Mouse (Mus musculus): ENCODE results near the gene Cntn2. TPM values are rescaled to one million over a fixed set of nuclear protein-coding genes. Genes with fewer than 3 reads are reported as not detected.

Gene Cntn2
- polyA plus RNA-seq, 1 experiment from 2014 or later: 0.60 TPM

GRCm38 (mm10) chr1:132511521-132511920 lies 31.5 kb downstream of the Cntn2 start:
- H3K36me3 ChIP-seq (ENCODE audit: control insufficient read depth, insufficient read depth, low read length): peaks cover 10% of the 10 kb centered on the region
- no peak overlapping the region for H3K27ac ChIP-seq (ENCODE audit: low read depth, low read length)
- no peak for ATAC-seq (replicated peaks; ENCODE audit: low FRiP score)
- H3K9me3 ChIP-seq (ENCODE audit: control insufficient read depth, low read length): no peaks in the 10 kb centered on the region
- H3K4me1 ChIP-seq (replicated peaks; ENCODE audit: control insufficient read depth, insufficient read depth, low read length): no peaks in the 10 kb centered on the region
- no peaks in the 10 kb centered on the region for H3K27me3 ChIP-seq (replicated peaks; ENCODE audit: control insufficient read depth, insufficient read depth, low read length)
- 44% methylated on average over 8 of the region's 8 CpGs for WGBS
- DNase-seq (ENCODE audit: low spot score): no peak
- H3K9ac ChIP-seq (ENCODE audit: low read depth, low read length): no peak overlapping the region
- H3K4me2 ChIP-seq: no peak overlapping the region
- H3K4me3 ChIP-seq (ENCODE audit: low read depth, low read length): no peak overlapping the region

- Histone ChIP-seq H3K27me3 (replicated peaks; ENCODE audit: control insufficient read depth, insufficient read depth, low read length) (no peaks in the 10 kb centered on the region), H3K4me1 (replicated peaks; ENCODE audit: control insufficient read depth, insufficient read depth, low read length) (no peaks in the 10 kb centered on the region), H3K9ac (ENCODE audit: low read depth, low read length) (no peak overlapping the region), H3K36me3 (ENCODE audit: control insufficient read depth, insufficient read depth, low read length) (peaks cover 14% of the 10 kb centered on the region), H3K4me2 (no peak overlapping the region), H3K4me3 (ENCODE audit: low read depth, low read length) (no peak overlapping the region), H3K27ac (ENCODE audit: low read depth, low read length) (no peak overlapping the region), H3K9me3 (ENCODE audit: control insufficient read depth, low read length) (no peaks in the 10 kb centered on the region)
- no peak for ATAC-seq (replicated peaks; ENCODE audit: low FRiP score)
- no peak for DNase-seq (ENCODE audit: low spot score)
- WGBS: 84% methylated on average over 5 of the region's 5 CpGs
Observed at GRCm38 (mm10) chr1:132509771-132510170, 33.3 kb downstream of the Cntn2 start.

DNA sequence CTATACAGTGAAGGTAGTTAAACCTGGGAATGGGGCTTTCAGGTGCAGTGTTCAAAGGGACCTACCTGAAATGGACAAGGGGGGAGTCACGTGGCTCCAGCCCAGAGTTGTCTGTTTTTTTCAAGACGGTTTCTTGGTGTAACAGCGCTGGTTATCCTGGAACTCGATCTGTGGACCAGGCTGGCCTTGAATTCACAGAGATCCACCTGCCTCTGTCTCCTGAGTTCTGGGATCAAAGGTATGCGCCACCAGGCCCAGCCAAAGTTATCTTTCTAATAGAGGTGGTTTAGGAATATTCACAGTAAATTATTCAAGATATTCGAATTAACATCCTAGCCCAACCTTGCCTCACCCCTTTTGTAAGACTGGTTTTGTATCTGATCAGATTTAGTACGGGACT lies 36.4 kb downstream of the Cntn2 start:
- ATAC-seq (replicated peaks; ENCODE audit: low FRiP score): no peak
- no peak overlapping the region for H3K27ac ChIP-seq (ENCODE audit: low read depth, low read length)
- H3K27me3 ChIP-seq (replicated peaks; ENCODE audit: control insufficient read depth, insufficient read depth, low read length): no peaks in the 10 kb centered on the region
- H3K9ac ChIP-seq (ENCODE audit: low read depth, low read length): no peak overlapping the region
- H3K4me1 ChIP-seq (replicated peaks; ENCODE audit: control insufficient read depth, insufficient read depth, low read length): no peaks in the 10 kb centered on the region
- H3K9me3 ChIP-seq (ENCODE audit: control insufficient read depth, low read length): no peaks in the 10 kb centered on the region
- DNase-seq (ENCODE audit: low spot score): no peak
- H3K4me2 ChIP-seq: no peak overlapping the region
- 92% methylated on average over 7 of the region's 7 CpGs for WGBS
- no peak overlapping the region for H3K4me3 ChIP-seq (ENCODE audit: low read depth, low read length)
- peaks cover 22% of the 10 kb centered on the region for H3K36me3 ChIP-seq (ENCODE audit: control insufficient read depth, insufficient read depth, low read length)

DNA sequence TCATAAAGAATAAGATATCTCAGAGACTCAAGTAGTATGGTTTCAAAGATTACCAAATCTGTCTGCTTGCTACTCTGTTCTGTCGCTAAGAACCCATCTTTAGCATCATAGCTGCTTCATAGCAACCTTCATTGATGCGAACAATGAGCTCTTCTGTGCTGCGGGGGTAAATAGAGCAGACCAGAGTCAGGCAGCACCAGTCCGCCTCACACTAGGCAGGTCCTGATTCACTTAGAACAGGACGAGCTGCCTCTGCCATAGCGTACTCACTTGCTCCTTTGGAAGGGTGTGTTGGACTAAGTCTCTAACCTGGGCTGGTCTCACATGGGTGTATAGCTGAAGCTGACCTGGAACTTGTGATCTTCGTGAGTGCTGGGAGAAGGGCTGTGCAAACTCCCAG lies 37.0 kb downstream of the Cntn2 start, which contains the start of gene Tmem81:
TSS of gene Tmem81 (plus strand) at position 173 of the 400 bp plus-strand sequence.
- WGBS: 90% methylated on average over 7 of the region's 7 CpGs
- H3K9ac ChIP-seq (ENCODE audit: low read depth, low read length): no peak within 1 kb of the TSS
- DNase-seq (ENCODE audit: low spot score) (no peak), ATAC-seq (replicated peaks; ENCODE audit: low FRiP score) (no peak)
- no peak within 1 kb of the TSS for H3K4me2 ChIP-seq
- H3K4me1 ChIP-seq (replicated peaks; ENCODE audit: control insufficient read depth, insufficient read depth, low read length): no peaks in the 10 kb centered on the region
- no peak within 1 kb of the TSS for H3K27ac ChIP-seq (ENCODE audit: low read depth, low read length)
- no peaks in the 10 kb centered on the region for H3K9me3 ChIP-seq (ENCODE audit: control insufficient read depth, low read length)
- peaks cover 25% of the 10 kb centered on the region for H3K36me3 ChIP-seq (ENCODE audit: control insufficient read depth, insufficient read depth, low read length)
- H3K27me3 ChIP-seq (replicated peaks; ENCODE audit: control insufficient read depth, insufficient read depth, low read length): no peaks in the 10 kb centered on the region
- no peak within 1 kb of the TSS for H3K4me3 ChIP-seq (ENCODE audit: low read depth, low read length)

GRCm38 (mm10) chr1:132505155-132505554 lies 37.9 kb downstream of the Cntn2 start:
- H3K27ac ChIP-seq (ENCODE audit: low read depth, low read length): no peak overlapping the region
- H3K4me2 ChIP-seq: no peak overlapping the region
- no peak for ATAC-seq (replicated peaks; ENCODE audit: low FRiP score)
- H3K36me3 ChIP-seq (ENCODE audit: control insufficient read depth, insufficient read depth, low read length): peaks cover 28% of the 10 kb centered on the region
- no peaks in the 10 kb centered on the region for H3K27me3 ChIP-seq (replicated peaks; ENCODE audit: control insufficient read depth, insufficient read depth, low read length)
- no peak overlapping the region for H3K9ac ChIP-seq (ENCODE audit: low read depth, low read length)
- no peaks in the 10 kb centered on the region for H3K4me1 ChIP-seq (replicated peaks; ENCODE audit: control insufficient read depth, insufficient read depth, low read length)
- WGBS: 93% methylated on average over 5 of the region's 5 CpGs
- no peak for DNase-seq (ENCODE audit: low spot score)
- H3K4me3 ChIP-seq (ENCODE audit: low read depth, low read length): no peak overlapping the region
- no peaks in the 10 kb centered on the region for H3K9me3 ChIP-seq (ENCODE audit: control insufficient read depth, low read length)

- no peaks in the 10 kb centered on the region for H3K9me3 ChIP-seq (ENCODE audit: control insufficient read depth, low read length)
- no peak overlapping the region for H3K9ac ChIP-seq (ENCODE audit: low read depth, low read length)
- H3K27ac ChIP-seq (ENCODE audit: low read depth, low read length): no peak overlapping the region
- DNase-seq (ENCODE audit: low spot score) (no peak), ATAC-seq (replicated peaks; ENCODE audit: low FRiP score) (no peak)
- H3K36me3 ChIP-seq (ENCODE audit: control insufficient read depth, insufficient read depth, low read length): peaks cover 35% of the 10 kb centered on the region
- H3K4me2 ChIP-seq: no peak overlapping the region
- no peaks in the 10 kb centered on the region for H3K4me1 ChIP-seq (replicated peaks; ENCODE audit: control insufficient read depth, insufficient read depth, low read length)
- no peak overlapping the region for H3K4me3 ChIP-seq (ENCODE audit: low read depth, low read length)
- H3K27me3 ChIP-seq (replicated peaks; ENCODE audit: control insufficient read depth, insufficient read depth, low read length): no peaks in the 10 kb centered on the region
- 90% methylated on average over 2 of the region's 2 CpGs for WGBS
Observed at GRCm38 (mm10) chr1:132500535-132500934, 42.5 kb downstream of the Cntn2 start.

GRCm38 (mm10) chr1:132483759-132484158 lies 59.3 kb downstream of the Cntn2 start:
- no peaks in the 10 kb centered on the region for H3K27me3 ChIP-seq (replicated peaks; ENCODE audit: control insufficient read depth, insufficient read depth, low read length)
- H3K27ac ChIP-seq (ENCODE audit: low read depth, low read length): no peak overlapping the region
- H3K4me2 ChIP-seq: no peak overlapping the region
- no peak overlapping the region for H3K9ac ChIP-seq (ENCODE audit: low read depth, low read length)
- WGBS: 85% methylated on average over 6 of the region's 6 CpGs
- H3K4me1 ChIP-seq (replicated peaks; ENCODE audit: control insufficient read depth, insufficient read depth, low read length): peaks cover 3% of the 10 kb centered on the region; the same call in 1 of the 2 replicates
- ATAC-seq (replicated peaks; ENCODE audit: low FRiP score) (no peak), DNase-seq (ENCODE audit: low spot score) (no peak)
- no peaks in the 10 kb centered on the region for H3K9me3 ChIP-seq (ENCODE audit: control insufficient read depth, low read length)
- peaks cover 9% of the 10 kb centered on the region; the same call in 1 of the 2 replicates for H3K36me3 ChIP-seq (ENCODE audit: control insufficient read depth, insufficient read depth, low read length)
- H3K4me3 ChIP-seq (ENCODE audit: low read depth, low read length): no peak overlapping the region

- Histone ChIP-seq H3K36me3 (ENCODE audit: control insufficient read depth, insufficient read depth, low read length) (peaks cover 9% of the 10 kb centered on the region; the same call in 1 of the 2 replicates), H3K4me2 (no peak overlapping the region), H3K4me3 (ENCODE audit: low read depth, low read length) (no peak overlapping the region), H3K27me3 (replicated peaks; ENCODE audit: control insufficient read depth, insufficient read depth, low read length) (no peaks in the 10 kb centered on the region), H3K4me1 (replicated peaks; ENCODE audit: control insufficient read depth, insufficient read depth, low read length) (peaks cover 3% of the 10 kb centered on the region; the same call in 1 of the 2 replicates), H3K9ac (ENCODE audit: low read depth, low read length) (no peak overlapping the region), H3K27ac (ENCODE audit: low read depth, low read length) (no peak overlapping the region), H3K9me3 (ENCODE audit: control insufficient read depth, low read length) (no peaks in the 10 kb centered on the region)
- ATAC-seq (replicated peaks; ENCODE audit: low FRiP score) (no peak), DNase-seq (ENCODE audit: low spot score) (no peak)
- 89% methylated on average over 3 of the region's 3 CpGs for WGBS
Observed at GRCm38 (mm10) chr1:132483234-132483633, 59.8 kb downstream of the Cntn2 start.

- Histone ChIP-seq H3K9ac (ENCODE audit: low read depth, low read length) (no peak overlapping the region), H3K4me3 (ENCODE audit: low read depth, low read length) (no peak overlapping the region), H3K36me3 (ENCODE audit: control insufficient read depth, insufficient read depth, low read length) (peaks cover 5% of the 10 kb centered on the region; the same call in 1 of the 2 replicates), H3K27ac (ENCODE audit: low read depth, low read length) (no peak overlapping the region), H3K9me3 (ENCODE audit: control insufficient read depth, low read length) (no peaks in the 10 kb centered on the region), H3K27me3 (replicated peaks; ENCODE audit: control insufficient read depth, insufficient read depth, low read length) (no peaks in the 10 kb centered on the region), H3K4me1 (replicated peaks; ENCODE audit: control insufficient read depth, insufficient read depth, low read length) (peaks cover 5% of the 10 kb centered on the region; the same call in 1 of the 2 replicates), H3K4me2 (no peak overlapping the region)
- no peak for ATAC-seq (replicated peaks; ENCODE audit: low FRiP score)
- DNase-seq (ENCODE audit: low spot score): no peak
- WGBS: 95% methylated on average over 2 of the region's 2 CpGs
Observed at GRCm38 (mm10) chr1:132481619-132482018, 61.4 kb downstream of the Cntn2 start.

Data from liver, embryonic 11.5 days (tissue).